Mouse (Mus musculus): ENCODE data around the gene Defb18.
"Not testable (repeated sequence)": the region's sequence is repeated elsewhere in the genome, so short reads cannot be mapped to it uniquely, and the experiment has no call there.

Gene Defb18

GRCm38 (mm10) chr1:18237343-18237742 is at the start of gene Defb18:
TSS of gene Defb18 (minus strand) at chr1:18237443.
- no peak for DNase-seq (ENCODE audit: low read depth in 2 of 2, low spot score in 2 of 2)

- DNase-seq (ENCODE audit: low read depth in 2 of 2, low spot score in 2 of 2): no peak
Measured at GRCm38 (mm10) chr1:18271095-18271494, 33.9 kb upstream of the Defb18 start.

- DNase-seq (ENCODE audit: low read depth in 2 of 2, low spot score in 2 of 2): no peak
Measured at GRCm38 (mm10) chr1:18268845-18269244, 31.6 kb upstream of the Defb18 start.

- no peak for DNase-seq (ENCODE audit: low read depth in 2 of 2, low spot score in 2 of 2)
Measured at GRCm38 (mm10) chr1:18265038-18265437, 27.8 kb upstream of the Defb18 start, which contains the start of gene Defb41. TSS of gene Defb41 (minus strand) at chr1:18265138.

- DNase-seq (ENCODE audit: low read depth in 2 of 2, low spot score in 2 of 2): not testable (repeated sequence)
Measured at GRCm38 (mm10) chr1:18245801-18246580, 8.7 kb upstream of the Defb18 start.

- DNase-seq (ENCODE audit: low read depth in 2 of 2, low spot score in 2 of 2): no peak
Measured at GRCm38 (mm10) chr1:18223385-18223945, 13.8 kb downstream of the Defb18 start.

GRCm38 (mm10) chr1:18191719-18192118 is 45.5 kb downstream of the Defb18 start:
- no peak for DNase-seq (ENCODE audit: low read depth in 2 of 2, low spot score in 2 of 2)

- no peak for DNase-seq (ENCODE audit: low read depth in 2 of 2, low spot score in 2 of 2)
Measured at GRCm38 (mm10) chr1:18190714-18191712, 46.2 kb downstream of the Defb18 start.

Measured in CD8-positive naive resting alpha-beta T cell, adult 2 months (primary cell).